Mouse (Mus musculus) cerebellum, postnatal 25 days (tissue): ENCODE data around the gene Khk.

Experiments
- DNase-seq, 2 experiments: peaks; one replicate each; pipeline ENCODE4 v3.0.0; 2021; ENCODE audit warnings: mixed read lengths in 2 of 2

Khk gene

DNA sequence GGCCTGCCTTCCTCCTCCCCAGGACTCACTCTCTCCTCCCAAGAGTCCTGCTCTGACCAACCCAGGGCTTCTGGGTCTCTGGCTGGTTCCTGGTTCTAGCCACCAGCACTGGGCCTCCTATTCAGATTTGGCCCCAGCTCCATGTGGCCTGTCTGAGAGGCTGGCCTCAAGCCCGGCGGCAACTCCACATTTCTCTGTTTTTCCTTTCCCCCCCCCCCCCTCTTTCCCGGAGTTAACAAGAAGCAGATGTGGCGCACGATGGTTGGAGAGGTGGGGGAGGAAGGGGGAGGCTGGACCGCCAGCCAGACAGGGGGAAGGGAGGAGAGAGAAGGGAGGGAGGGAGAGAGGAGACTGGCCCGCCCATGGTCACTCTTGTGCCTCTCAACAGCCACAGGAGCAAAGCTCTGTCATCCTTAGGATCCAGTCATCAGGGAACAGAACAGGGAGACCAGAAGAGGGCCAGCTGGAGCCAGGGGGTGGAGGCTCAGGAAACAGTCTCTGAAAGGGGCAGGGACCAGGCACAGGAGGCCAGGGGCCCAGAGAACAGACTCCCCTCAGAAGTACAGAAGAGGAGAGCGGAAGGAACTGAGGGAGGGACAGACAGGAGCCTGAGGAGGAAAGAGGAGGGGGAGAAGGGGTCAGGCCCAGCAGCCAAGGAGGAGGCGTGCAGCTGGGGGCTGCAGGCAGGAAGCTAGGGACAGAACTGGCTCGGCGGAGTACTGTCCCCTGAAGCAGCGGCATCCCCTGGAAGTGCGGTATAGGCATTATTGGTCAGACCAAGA lies 8.0 kb upstream of the Khk start, which contains the start of gene Emilin1:
Emilin1 (plus strand) TSS at position 343 of the 782 bp plus-strand sequence.
- DNase-seq = no peak

DNA sequence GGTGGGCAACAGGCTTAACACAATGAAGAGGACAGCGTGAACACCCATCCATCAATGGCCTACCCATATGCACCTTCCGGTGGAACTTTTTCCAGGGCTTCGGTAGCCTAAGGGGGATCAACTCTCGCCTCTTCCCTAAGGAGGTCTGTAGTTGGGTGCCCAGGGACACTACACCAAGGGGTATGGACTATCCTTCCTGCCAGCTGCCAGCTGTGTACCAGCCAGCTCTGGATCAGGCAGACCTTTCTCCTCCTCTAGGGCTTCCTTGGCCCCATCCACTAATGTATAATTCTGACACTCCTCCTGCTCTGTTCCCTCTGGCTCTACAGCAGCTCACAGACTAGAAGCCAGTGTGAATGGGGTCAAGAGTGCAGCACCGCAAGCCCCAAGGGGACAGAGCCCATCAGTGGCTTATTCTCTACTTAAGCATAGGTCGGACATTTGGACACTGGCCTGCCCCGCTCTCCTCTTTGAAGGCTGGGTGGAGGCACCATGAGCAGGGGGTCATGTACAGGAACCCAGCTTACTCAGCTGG lies 7.1 kb upstream of the Khk start:
- no peak for DNase-seq

- no peak for DNase-seq
Observed at GRCm38 (mm10) chr5:30914849-30915248, 6.4 kb upstream of the Khk start.

DNA sequence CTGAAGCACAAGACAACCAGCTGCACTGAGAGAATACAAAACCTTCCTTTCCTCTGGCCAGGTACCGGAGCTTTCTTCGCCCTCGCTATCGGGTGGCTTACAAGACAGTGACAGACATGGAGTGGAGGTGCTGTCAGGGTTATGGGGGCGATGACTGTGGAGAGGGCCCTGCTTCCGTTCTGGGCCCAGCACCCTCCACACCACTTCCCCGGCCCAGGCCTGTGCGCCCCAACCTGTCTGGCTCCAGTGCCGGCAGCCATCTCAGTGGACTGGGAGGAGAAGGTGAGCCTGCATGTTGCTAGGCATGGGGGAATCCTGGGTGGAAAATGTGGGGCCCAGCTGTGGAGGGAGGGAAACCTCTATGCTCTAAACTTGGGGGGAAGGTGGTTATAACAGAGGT lies 5.8 kb upstream of the Khk start:
- no peak for DNase-seq

GRCm38 (mm10) chr5:30915974-30916433 lies 5.2 kb upstream of the Khk start:
- peak; percentile 81 to 86 for DNase-seq

DNA sequence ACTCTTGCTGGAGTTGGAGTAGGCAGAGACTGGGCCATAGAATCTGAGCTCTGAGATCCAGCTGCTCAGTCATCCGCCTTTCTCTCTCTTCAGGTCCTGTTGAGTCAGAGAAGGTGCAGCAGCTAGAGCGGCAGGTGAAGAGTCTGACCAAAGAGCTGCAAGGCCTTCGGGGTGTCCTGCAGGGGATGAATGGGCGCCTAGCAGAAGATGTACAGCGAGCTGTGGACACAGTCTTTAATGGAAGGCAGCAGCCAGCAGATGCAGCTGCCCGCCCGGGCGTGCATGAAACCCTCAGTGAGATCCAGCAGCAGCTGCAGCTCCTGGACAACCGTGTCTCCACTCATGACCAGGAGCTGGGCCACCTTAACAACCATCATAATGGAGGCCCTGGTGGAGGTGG lies 4.4 kb upstream of the Khk start:
- no peak for DNase-seq

DNA sequence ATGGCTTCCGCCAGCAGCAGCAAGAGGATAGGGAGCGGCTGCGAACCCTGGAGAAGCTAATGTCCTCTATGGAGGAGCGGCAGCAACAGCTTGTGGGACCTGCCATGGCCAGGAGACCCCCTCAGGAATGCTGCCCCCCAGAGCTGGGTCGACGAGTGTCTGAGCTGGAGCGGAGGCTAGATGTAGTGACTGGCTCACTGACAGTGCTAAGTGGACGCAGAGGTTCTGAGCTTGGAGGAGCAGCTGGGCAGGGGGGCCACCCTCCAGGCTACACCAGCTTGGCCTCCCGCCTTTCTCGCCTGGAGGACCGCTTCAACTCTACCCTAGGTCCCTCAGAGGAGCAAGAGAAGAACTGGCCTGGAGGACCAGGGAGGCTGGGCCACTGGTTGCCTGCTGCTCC lies 3.9 kb upstream of the Khk start:
- DNase-seq = no peak

GRCm38 (mm10) chr5:30917891-30918670 lies 3.1 kb upstream of the Khk start:
- DNase-seq = no peak

DNA sequence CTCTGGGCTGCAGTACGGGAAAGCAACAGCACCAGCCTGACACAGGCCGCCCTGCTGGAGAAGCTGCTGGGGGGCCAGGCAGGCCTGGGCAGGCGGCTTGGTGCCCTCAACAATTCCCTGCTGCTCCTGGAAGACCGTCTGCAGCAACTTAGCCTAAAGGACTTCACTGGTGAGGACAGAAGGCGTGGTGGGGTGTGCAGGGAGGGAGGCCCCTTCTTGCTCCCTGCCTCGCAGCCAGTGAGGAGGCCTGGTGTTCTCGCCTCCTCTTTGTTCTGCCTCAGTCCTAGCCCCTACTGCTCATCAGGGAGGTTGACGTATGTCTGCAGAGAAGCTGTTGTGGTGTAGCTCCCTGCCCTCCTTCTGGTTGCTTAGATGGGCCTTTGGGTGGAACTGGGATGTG lies 2.5 kb upstream of the Khk start:
- no peak for DNase-seq

DNA sequence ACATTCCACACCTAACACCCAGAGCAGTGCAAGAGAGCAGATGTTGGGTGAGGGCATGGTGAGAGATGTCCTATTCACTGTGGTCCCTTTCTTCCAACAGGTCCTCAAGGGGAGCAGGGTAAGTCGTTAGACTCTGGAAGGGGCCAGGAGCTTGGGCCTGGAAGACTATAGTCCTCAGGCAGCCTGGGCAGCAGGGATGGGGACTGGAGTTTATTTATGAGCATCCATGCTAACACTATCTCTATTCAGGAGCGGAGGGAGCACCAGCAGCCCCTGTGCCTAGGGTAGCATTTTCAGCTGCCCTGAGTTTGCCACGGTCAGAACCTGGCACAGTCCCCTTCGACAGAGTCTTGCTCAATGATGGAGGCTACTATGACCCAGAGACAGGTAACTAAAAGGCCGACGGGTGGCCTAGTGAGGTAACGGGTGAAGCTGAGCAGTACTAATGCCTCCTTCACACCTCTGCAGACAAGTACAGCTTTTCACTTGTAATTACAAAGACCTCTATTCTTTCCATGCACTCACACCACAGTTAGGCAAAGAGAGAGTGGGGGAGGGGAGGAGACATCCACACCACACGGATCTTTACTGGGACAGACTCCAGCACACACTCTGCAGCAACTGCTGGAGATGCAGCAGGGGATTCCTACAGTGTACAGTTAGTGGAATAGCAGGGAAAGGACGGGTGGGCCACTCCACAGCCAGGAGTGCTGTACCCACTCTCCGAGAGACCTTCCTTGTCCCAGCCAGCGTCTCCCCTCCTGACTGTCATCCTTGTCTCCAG lies 1.2 kb upstream of the Khk start:
- no peak for DNase-seq

DNA sequence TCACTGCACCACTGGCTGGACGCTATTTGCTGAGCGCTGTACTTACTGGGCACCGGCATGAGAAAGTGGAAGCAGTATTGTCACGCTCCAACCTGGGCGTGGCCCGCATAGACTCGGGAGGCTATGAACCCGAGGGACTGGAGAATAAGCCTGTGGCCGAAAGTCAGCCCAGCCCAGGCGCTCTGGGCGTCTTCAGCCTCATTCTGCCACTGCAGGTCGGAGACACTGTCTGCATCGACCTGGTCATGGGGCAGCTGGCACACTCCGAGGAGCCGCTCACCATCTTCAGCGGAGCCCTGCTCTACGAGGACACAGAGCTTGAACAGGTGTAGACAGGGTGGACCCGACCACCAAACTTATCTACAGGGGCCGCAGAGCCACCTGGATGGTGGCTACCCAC lies 610 bp upstream of the Khk start:
- DNase-seq = peak in 1 of 2 experiments; percentile 25

- DNase-seq = peak in 1 of 2 experiments; percentile 22
Observed at GRCm38 (mm10) chr5:30922581-30923041, 1.4 kb downstream of the Khk start.

DNA sequence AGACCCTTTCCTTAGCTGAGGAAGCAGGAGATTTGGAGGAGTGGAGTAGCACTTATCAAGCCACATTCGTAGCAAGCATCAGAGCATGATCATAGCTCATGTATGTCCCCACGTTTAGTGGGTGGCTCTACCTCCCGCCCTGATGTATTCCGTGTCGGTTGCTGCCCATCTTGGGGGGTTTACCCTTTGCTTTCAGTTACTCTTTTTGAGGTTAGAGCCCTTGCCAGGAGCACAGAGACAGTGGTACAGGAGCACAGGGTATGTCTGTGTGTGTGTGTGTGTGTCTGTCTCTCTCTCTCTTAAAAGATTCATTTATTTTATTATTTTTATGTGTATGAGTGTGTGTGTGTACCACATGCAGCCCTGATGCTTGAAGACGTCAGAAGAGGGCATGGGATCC lies 1.9 kb downstream of the Khk start:
- DNase-seq = no peak

- no peak for DNase-seq
Observed at GRCm38 (mm10) chr5:30924614-30925013, 3.4 kb downstream of the Khk start.

- DNase-seq = no peak
Observed at GRCm38 (mm10) chr5:30925217-30925616, 4.0 kb downstream of the Khk start.

GRCm38 (mm10) chr5:30926073-30926472 lies 4.8 kb downstream of the Khk start:
- DNase-seq = no peak

GRCm38 (mm10) chr5:30927945-30928529 lies 6.8 kb downstream of the Khk start:
- peak in 1 of 2 experiments; percentile 56 for DNase-seq

GRCm38 (mm10) chr5:30930121-30930520 lies 8.9 kb downstream of the Khk start:
- DNase-seq = peak; percentile 84 to 91

GRCm38 (mm10) chr5:30930846-30931245 lies 9.6 kb downstream of the Khk start:
- DNase-seq = peak; percentile 30 to 54

GRCm38 (mm10) chr5:30931378-30931777 lies 10.1 kb downstream of the Khk start:
- no peak for DNase-seq

GRCm38 (mm10) chr5:30933705-30934104 lies 12.5 kb downstream of the Khk start:
- no peak for DNase-seq

DNA sequence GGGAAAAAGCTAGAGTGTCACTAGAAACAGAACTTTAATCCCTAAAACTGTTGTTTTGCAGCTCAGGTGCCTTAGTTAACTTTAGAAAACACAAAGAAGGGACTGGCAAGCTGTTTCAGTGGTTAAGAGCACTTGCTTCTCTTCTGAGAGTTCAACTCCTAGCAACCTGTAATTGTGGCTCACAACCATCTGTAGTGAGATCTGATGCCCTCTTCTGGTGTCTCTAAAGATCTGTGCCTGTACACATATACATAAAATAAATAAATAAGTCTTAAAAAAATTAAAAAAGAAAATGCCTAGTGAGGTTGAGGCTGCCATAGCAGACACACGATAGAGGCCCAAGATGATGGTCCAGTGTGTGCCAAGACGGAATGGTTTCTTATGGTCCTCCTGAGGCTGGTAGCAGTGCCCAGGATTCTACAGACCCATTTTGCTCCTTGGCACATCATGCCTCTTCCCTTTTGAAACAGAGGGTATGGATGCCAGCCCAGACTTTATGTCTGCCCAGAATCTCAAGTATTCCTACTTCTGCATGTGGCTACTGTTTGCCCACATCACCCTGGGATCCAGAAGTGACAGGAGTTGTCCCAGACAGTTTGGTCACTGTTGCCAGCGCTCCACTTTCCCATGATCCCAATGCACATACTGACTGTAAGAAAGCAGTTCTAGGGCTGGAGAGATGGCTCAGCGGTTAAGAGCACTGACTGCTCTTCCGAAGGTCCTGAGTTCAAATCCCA lies 13.7 kb downstream of the Khk start:
- peak in 1 of 2 experiments; percentile 7 for DNase-seq
